Mouse (Mus musculus) intestine, embryonic 16.5 days (tissue): ENCODE measurements around the gene Ppie. TPM values are rescaled to one million over a fixed set of nuclear protein-coding genes. Genes with fewer than 3 reads are reported as not detected.
A peak's percentile ranks its signal among the peaks of the same experiment; 100 is the strongest.
"Not testable (repeated sequence)": the region's sequence is repeated elsewhere in the genome, so short reads cannot be mapped to it uniquely, and the experiment has no call there.

ENCODE experiments used
- ATAC-seq: fragments of 200-750 bp; cut with Nextera tagmentation; 2 replicates; pipeline ENCODE4 v1.8.0; 2017; ENCODE audit warnings: moderate TSS enrichment, moderate library complexity
- H3K27ac ChIP-seq: fragments of 300-500 bp; sonication (generic); 2 replicates; pipeline ENCODE4 v1.5.1; 2014; ENCODE audit warnings: mild to moderate bottlenecking, low read length
- H3K27me3 ChIP-seq: fragments of 300-500 bp; sonication (generic); replicated peaks from 2 replicates; pipeline ENCODE4 v1.6.1; 2014; ENCODE audit warnings: low read length, control low read depth, mixed read lengths; ENCODE audit not compliant: control insufficient read depth, insufficient read depth
- H3K36me3 ChIP-seq: fragments of 300-500 bp; sonication (generic); 2 replicates; pipeline ENCODE4 v1.6.1; 2014; ENCODE audit warnings: low read length, control low read depth; ENCODE audit not compliant: control insufficient read depth, insufficient read depth
- H3K4me1 ChIP-seq: fragments of 300-500 bp; sonication (generic); 2 replicates; pipeline ENCODE4 v1.6.1; 2014; ENCODE audit warnings: low read length, control low read depth, mixed read lengths; ENCODE audit not compliant: control insufficient read depth, insufficient read depth
- H3K4me2 ChIP-seq: fragments of 300-500 bp; sonication (generic); 2 replicates; pipeline ENCODE4 v1.6.1; 2014; ENCODE audit warnings: low read depth, low read length, control low read depth
- H3K4me3 ChIP-seq: fragments of 300-500 bp; sonication (generic); 2 replicates; pipeline ENCODE4 v1.5.1; 2014; ENCODE audit warnings: mild to moderate bottlenecking, low read length
- H3K9ac ChIP-seq: fragments of 300-500 bp; sonication (generic); 2 replicates; pipeline ENCODE4 v1.6.1; 2014; ENCODE audit warnings: low read depth, low read length
- H3K9me3 ChIP-seq: fragments of 300-500 bp; sonication (generic); 2 replicates; pipeline ENCODE4 v1.6.1; 2016; ENCODE audit warnings: low read length, control low read depth; ENCODE audit not compliant: control insufficient read depth
- WGBS: fragments of 180-500 bp; shearing (Covaris S2); extraction: QIAGEN DNeasy Blood & Tissue Kit; methylation state at CpG from one replicate; pipeline ENCODE4 v1.1.7; 2014; 5-methylcytosine and 5-hydroxymethylcytosine counted together
- polyA plus RNA-seq: library from polyadenylated mRNA; unstranded; fragments of >200 nt; fragmentation: Nextera tagmentation; extraction: Ambion mirVana; gene quantifications from 2 replicates; pipeline ENCODE4 v1.2.1, GENCODE M21; 2015

The Ppie gene
- polyA plus RNA-seq, result 76.1 and 84.1 TPM in 2 replicates

GRCm38 (mm10) chr4:123139513-123140154 is at the start of gene Ppie:
Ppie (minus strand) TSS chr4:123139951.
- no peaks in the 10 kb centered on the region for H3K36me3 ChIP-seq
- under 1% methylated on average over 34 of the region's 34 CpGs for WGBS

GRCm38 (mm10) chr4:123184816-123185215 is 45.1 kb upstream of the Ppie start:
- 53% methylated on average over 3 of the region's 3 CpGs for WGBS
- H3K27me3 ChIP-seq, result peaks cover 38% of the 10 kb centered on the region

More at GRCm38 (mm10) chr4:123139513-123140154, at the start of gene Ppie:
- Histone ChIP-seq H3K4me1 (peaks cover 10% of the 10 kb centered on the region), H3K27me3 (no peaks in the 10 kb centered on the region), H3K4me2 (peak within 1 kb of the TSS; percentile 77), H3K9me3 (no peaks in the 10 kb centered on the region), H3K27ac (peak within 1 kb of the TSS; percentile 87), H3K9ac (peak within 1 kb of the TSS; percentile 75), H3K4me3 (peak within 1 kb of the TSS; percentile 73)
- ATAC-seq, result peak; percentile 99

GRCm38 (mm10) chr4:123183239-123184056 is 43.7 kb upstream of the Ppie start:
- Histone ChIP-seq H3K4me1 (peaks cover 10% of the 10 kb centered on the region), H3K4me3 (peak overlapping the region; percentile 44), H3K27ac (no peak overlapping the region), H3K36me3 (no peaks in the 10 kb centered on the region), H3K9ac (peak overlapping the region; percentile 38; the same call in 1 of the 2 replicates), H3K9me3 (no peaks in the 10 kb centered on the region), H3K4me2 (peak overlapping the region; percentile 84), H3K27me3 (peaks cover 38% of the 10 kb centered on the region)
- WGBS, result 11% methylated on average over 44 of the region's 44 CpGs
- peak; percentile 92 for ATAC-seq

More at GRCm38 (mm10) chr4:123184816-123185215, 45.1 kb upstream of the Ppie start:
- ATAC-seq, result no peak
- H3K4me3 ChIP-seq, result no peak overlapping the region
- no peak overlapping the region for H3K27ac ChIP-seq
- no peaks in the 10 kb centered on the region for H3K36me3 ChIP-seq
- H3K4me1 ChIP-seq, result peaks cover 10% of the 10 kb centered on the region
- H3K9me3 ChIP-seq, result no peaks in the 10 kb centered on the region
- H3K9ac ChIP-seq, result no peak overlapping the region
- H3K4me2 ChIP-seq, result no peak overlapping the region

- Histone ChIP-seq H3K9ac (peak within 1 kb of the TSS; percentile 41), H3K36me3 (no peaks in the 10 kb centered on the region), H3K4me2 (peak within 1 kb of the TSS; percentile 84), H3K9me3 (no peaks in the 10 kb centered on the region), H3K27ac (peak within 1 kb of the TSS; percentile 12; the same call in 1 of the 2 replicates), H3K27me3 (peaks cover 40% of the 10 kb centered on the region), H3K4me3 (peak within 1 kb of the TSS; percentile 44), H3K4me1 (peaks cover 10% of the 10 kb centered on the region)
- peak; percentile 65 for ATAC-seq
- under 1% methylated on average over 44 of the region's 44 CpGs for WGBS
These were observed 42.8 kb upstream of the Ppie start, which contains the start of gene Hpcal4 for GRCm38 (mm10) chr4:123182328-123183238. Hpcal4 (plus strand) TSS chr4:123183227.

- Histone ChIP-seq H3K4me1 (no peaks in the 10 kb centered on the region), H3K36me3 (no peaks in the 10 kb centered on the region), H3K9ac (no peak overlapping the region), H3K9me3 (no peaks in the 10 kb centered on the region), H3K27ac (no peak overlapping the region), H3K4me2 (no peak overlapping the region), H3K4me3 (no peak overlapping the region), H3K27me3 (peaks cover 3% of the 10 kb centered on the region; the same call in 1 of the 2 replicates)
- ATAC-seq, result no peak
These were observed 32.1 kb upstream of the Ppie start for GRCm38 (mm10) chr4:123171811-123172210.

GRCm38 (mm10) chr4:123164157-123164556 is 24.4 kb upstream of the Ppie start:
- WGBS, result 58% methylated on average over 15 of the region's 15 CpGs
- ATAC-seq, result no peak
- H3K4me1 ChIP-seq, result peaks cover 7% of the 10 kb centered on the region; the same call in 1 of the 2 replicates

GRCm38 (mm10) chr4:123162305-123162917 is 22.7 kb upstream of the Ppie start:
- Histone ChIP-seq H3K27me3 (no peaks in the 10 kb centered on the region), H3K36me3 (no peaks in the 10 kb centered on the region), H3K4me1 (peaks cover 7% of the 10 kb centered on the region; the same call in 1 of the 2 replicates), H3K9me3 (no peaks in the 10 kb centered on the region), H3K4me2 (peak overlapping the region; percentile 32; the same call in 1 of the 2 replicates), H3K27ac (no peak overlapping the region), H3K4me3 (no peak overlapping the region), H3K9ac (no peak overlapping the region; the same call in 1 of the 2 replicates)
- ATAC-seq, result peak; percentile 23; the same call in 1 of the 2 replicates
- WGBS, result 9% methylated on average over 15 of the region's 15 CpGs

More at GRCm38 (mm10) chr4:123164157-123164556, 24.4 kb upstream of the Ppie start:
- Histone ChIP-seq H3K9ac (no peak overlapping the region), H3K36me3 (no peaks in the 10 kb centered on the region), H3K27me3 (no peaks in the 10 kb centered on the region), H3K4me2 (no peak overlapping the region), H3K27ac (no peak overlapping the region), H3K4me3 (no peak overlapping the region), H3K9me3 (no peaks in the 10 kb centered on the region)

- H3K9me3 ChIP-seq, H3K36me3 ChIP-seq, ATAC-seq, H3K27ac ChIP-seq, H3K9ac ChIP-seq, H3K4me1 ChIP-seq, H3K27me3 ChIP-seq, H3K4me3 ChIP-seq, H3K4me2 ChIP-seq: not testable (repeated sequence)
- 75% methylated on average over 3 of the region's 3 CpGs for WGBS
These were observed 21.5 kb upstream of the Ppie start for GRCm38 (mm10) chr4:123161251-123161650.
